Mouse (Mus musculus): ENCODE data around the gene Tigd3. TPM values are rescaled to one million over a fixed set of nuclear protein-coding genes. Genes with fewer than 3 reads are reported as not detected.

The Tigd3 gene
- polyA plus RNA-seq (2014; fragmentation: Nextera tagmentation; extraction: Ambion mirVana) = 1.1 and 1.8 TPM in 2 replicates

GRCm38 (mm10) chr19:5894002-5894678 is at the start of gene Tigd3:
Tigd3 (minus strand) TSS chr19:5894149.
- ATAC-seq (ENCODE audit: insufficient number of reproducible peaks, insufficient read depth, low FRiP score, low read depth) = peak; percentile 87
- Histone ChIP-seq H3K4me2 (ENCODE audit: low read length) (peak within 1 kb of the TSS; percentile 93), H3K9ac (ENCODE audit: low read length) (peak within 1 kb of the TSS; percentile 86), H3K36me3 (ENCODE audit: control insufficient read depth, insufficient read depth, low read length) (peaks cover 36% of the 10 kb centered on the region), H3K27me3 (ENCODE audit: control insufficient read depth, insufficient read depth, low read length) (no peaks in the 10 kb centered on the region), H3K4me1 (ENCODE audit: control insufficient read depth in 2 of 2, insufficient read depth in 2 of 2, low read length in 2 of 2) (peaks cover 9 to 17% of the 10 kb centered on the region in 2 experiments), H3K9me3 (ENCODE audit: control insufficient read depth, low read length) (no peaks in the 10 kb centered on the region), H3K27ac (replicated peaks in 1 of 2; ENCODE audit: control insufficient read depth in 1 of 2, insufficient read depth in 1 of 2, low read depth in 2 of 2, low read length in 2 of 2) (peak within 1 kb of the TSS in 1 of 2 experiments; percentile 60; a peak in 2 of 4 replicates), H3K4me3 (ENCODE audit: control insufficient read depth in 1 of 2, insufficient read depth in 1 of 2, low read depth in 1 of 2, low read length in 2 of 2) (peak within 1 kb of the TSS; percentile 44 to 62)
- WGBS = 3% methylated on average over 36 of the region's 36 CpGs

GRCm38 (mm10) chr19:5943404-5943803 is 49.5 kb upstream of the Tigd3 start:
- ATAC-seq (ENCODE audit: insufficient number of reproducible peaks, insufficient read depth, low FRiP score, low read depth) = no peak
- peaks cover 43 to 53% of the 10 kb centered on the region in 2 experiments for H3K4me1 ChIP-seq (ENCODE audit: control insufficient read depth in 2 of 2, insufficient read depth in 2 of 2, low read length in 2 of 2)
- no peak overlapping the region; the same call in 1 of the 2 replicates for H3K9ac ChIP-seq (ENCODE audit: low read length)
- H3K36me3 ChIP-seq (ENCODE audit: control insufficient read depth, insufficient read depth, low read length) = peaks cover 63% of the 10 kb centered on the region
- H3K9me3 ChIP-seq (ENCODE audit: control insufficient read depth, low read length) = no peaks in the 10 kb centered on the region
- WGBS = 83% methylated on average over 15 of the region's 15 CpGs
- no peak overlapping the region for H3K4me3 ChIP-seq (ENCODE audit: control insufficient read depth in 1 of 2, insufficient read depth in 1 of 2, low read depth in 1 of 2, low read length in 2 of 2)
- no peak overlapping the region for H3K27ac ChIP-seq (replicated peaks in 1 of 2; ENCODE audit: control insufficient read depth in 1 of 2, insufficient read depth in 1 of 2, low read depth in 2 of 2, low read length in 2 of 2)
- no peaks in the 10 kb centered on the region for H3K27me3 ChIP-seq (ENCODE audit: control insufficient read depth, insufficient read depth, low read length)
- no peak overlapping the region for H3K4me2 ChIP-seq (ENCODE audit: low read length)

- no peak for ATAC-seq (ENCODE audit: insufficient number of reproducible peaks, insufficient read depth, low FRiP score, low read depth)
- no peaks in the 10 kb centered on the region for H3K9me3 ChIP-seq (ENCODE audit: control insufficient read depth, low read length)
- peaks cover 54% of the 10 kb centered on the region for H3K36me3 ChIP-seq (ENCODE audit: control insufficient read depth, insufficient read depth, low read length)
- no peaks in the 10 kb centered on the region for H3K27me3 ChIP-seq (ENCODE audit: control insufficient read depth, insufficient read depth, low read length)
- no peak overlapping the region; the same call in 1 of the 2 replicates for H3K9ac ChIP-seq (ENCODE audit: low read length)
- H3K27ac ChIP-seq (replicated peaks in 1 of 2; ENCODE audit: control insufficient read depth in 1 of 2, insufficient read depth in 1 of 2, low read depth in 2 of 2, low read length in 2 of 2) = no peak overlapping the region
- WGBS = 57% methylated on average over 7 of the region's 7 CpGs
- peaks cover 49 to 60% of the 10 kb centered on the region in 2 experiments for H3K4me1 ChIP-seq (ENCODE audit: control insufficient read depth in 2 of 2, insufficient read depth in 2 of 2, low read length in 2 of 2)
- no peak overlapping the region for H3K4me2 ChIP-seq (ENCODE audit: low read length)
- no peak overlapping the region for H3K4me3 ChIP-seq (ENCODE audit: control insufficient read depth in 1 of 2, insufficient read depth in 1 of 2, low read depth in 1 of 2, low read length in 2 of 2)
Measured at GRCm38 (mm10) chr19:5942581-5942980, 48.6 kb upstream of the Tigd3 start.

GRCm38 (mm10) chr19:5940656-5941055 is 46.7 kb upstream of the Tigd3 start:
- Histone ChIP-seq H3K27ac (replicated peaks in 1 of 2; ENCODE audit: control insufficient read depth in 1 of 2, insufficient read depth in 1 of 2, low read depth in 2 of 2, low read length in 2 of 2) (peak overlapping the region; percentile 15 to 74; a peak in 3 of 4 replicates), H3K9ac (ENCODE audit: low read length) (no peak overlapping the region; the same call in 1 of the 2 replicates), H3K36me3 (ENCODE audit: control insufficient read depth, insufficient read depth, low read length) (peaks cover 43% of the 10 kb centered on the region), H3K4me1 (ENCODE audit: control insufficient read depth in 2 of 2, insufficient read depth in 2 of 2, low read length in 2 of 2) (peaks cover 49 to 61% of the 10 kb centered on the region in 2 experiments), H3K27me3 (ENCODE audit: control insufficient read depth, insufficient read depth, low read length) (no peaks in the 10 kb centered on the region), H3K4me2 (ENCODE audit: low read length) (no peak overlapping the region), H3K9me3 (ENCODE audit: control insufficient read depth, low read length) (no peaks in the 10 kb centered on the region), H3K4me3 (ENCODE audit: control insufficient read depth in 1 of 2, insufficient read depth in 1 of 2, low read depth in 1 of 2, low read length in 2 of 2) (no peak overlapping the region)
- 82% methylated on average over 10 of the region's 10 CpGs for WGBS
- ATAC-seq (ENCODE audit: insufficient number of reproducible peaks, insufficient read depth, low FRiP score, low read depth) = no peak

- H3K9me3 ChIP-seq (ENCODE audit: control insufficient read depth, low read length) = no peaks in the 10 kb centered on the region
- peaks cover 48 to 61% of the 10 kb centered on the region in 2 experiments for H3K4me1 ChIP-seq (ENCODE audit: control insufficient read depth in 2 of 2, insufficient read depth in 2 of 2, low read length in 2 of 2)
- WGBS = 46% methylated on average over 4 of the region's 4 CpGs
- H3K27ac ChIP-seq (replicated peaks in 1 of 2; ENCODE audit: control insufficient read depth in 1 of 2, insufficient read depth in 1 of 2, low read depth in 2 of 2, low read length in 2 of 2) = peak overlapping the region; percentile 14 to 74; a peak in 3 of 4 replicates
- no peaks in the 10 kb centered on the region for H3K27me3 ChIP-seq (ENCODE audit: control insufficient read depth, insufficient read depth, low read length)
- H3K36me3 ChIP-seq (ENCODE audit: control insufficient read depth, insufficient read depth, low read length) = peaks cover 43% of the 10 kb centered on the region
- H3K4me3 ChIP-seq (ENCODE audit: control insufficient read depth in 1 of 2, insufficient read depth in 1 of 2, low read depth in 1 of 2, low read length in 2 of 2) = no peak overlapping the region
- no peak overlapping the region for H3K9ac ChIP-seq (ENCODE audit: low read length)
- no peak overlapping the region for H3K4me2 ChIP-seq (ENCODE audit: low read length)
- ATAC-seq (ENCODE audit: insufficient number of reproducible peaks, insufficient read depth, low FRiP score, low read depth) = peak; percentile 37; the same call in 1 of the 2 replicates
Measured at GRCm38 (mm10) chr19:5940173-5940572, 46.2 kb upstream of the Tigd3 start.

- no peak overlapping the region for H3K4me3 ChIP-seq (ENCODE audit: control insufficient read depth in 1 of 2, insufficient read depth in 1 of 2, low read depth in 1 of 2, low read length in 2 of 2)
- ATAC-seq (ENCODE audit: insufficient number of reproducible peaks, insufficient read depth, low FRiP score, low read depth) = no peak
- no peaks in the 10 kb centered on the region for H3K9me3 ChIP-seq (ENCODE audit: control insufficient read depth, low read length)
- peaks cover 43% of the 10 kb centered on the region for H3K36me3 ChIP-seq (ENCODE audit: control insufficient read depth, insufficient read depth, low read length)
- no peak overlapping the region for H3K4me2 ChIP-seq (ENCODE audit: low read length)
- no peaks in the 10 kb centered on the region for H3K27me3 ChIP-seq (ENCODE audit: control insufficient read depth, insufficient read depth, low read length)
- no peak overlapping the region; the same call in 1 of the 2 replicates for H3K9ac ChIP-seq (ENCODE audit: low read length)
- peaks cover 48 to 61% of the 10 kb centered on the region in 2 experiments for H3K4me1 ChIP-seq (ENCODE audit: control insufficient read depth in 2 of 2, insufficient read depth in 2 of 2, low read length in 2 of 2)
- WGBS = 77% methylated on average over 5 of the region's 5 CpGs
- H3K27ac ChIP-seq (replicated peaks in 1 of 2; ENCODE audit: control insufficient read depth in 1 of 2, insufficient read depth in 1 of 2, low read depth in 2 of 2, low read length in 2 of 2) = peak overlapping the region; percentile 14 to 62; a peak in 3 of 4 replicates
Measured at GRCm38 (mm10) chr19:5939715-5940114, 45.8 kb upstream of the Tigd3 start.

- Histone ChIP-seq H3K27ac (replicated peaks in 1 of 2; ENCODE audit: control insufficient read depth in 1 of 2, insufficient read depth in 1 of 2, low read depth in 2 of 2, low read length in 2 of 2) (peak overlapping the region in 1 of 2 experiments; percentile 15; a peak in 1 of 4 replicates), H3K9ac (ENCODE audit: low read length) (no peak overlapping the region), H3K27me3 (ENCODE audit: control insufficient read depth, insufficient read depth, low read length) (no peaks in the 10 kb centered on the region), H3K4me1 (ENCODE audit: control insufficient read depth in 2 of 2, insufficient read depth in 2 of 2, low read length in 2 of 2) (peaks cover 37 to 52% of the 10 kb centered on the region in 2 experiments), H3K36me3 (ENCODE audit: control insufficient read depth, insufficient read depth, low read length) (peaks cover 41% of the 10 kb centered on the region), H3K9me3 (ENCODE audit: control insufficient read depth, low read length) (no peaks in the 10 kb centered on the region), H3K4me3 (ENCODE audit: control insufficient read depth in 1 of 2, insufficient read depth in 1 of 2, low read depth in 1 of 2, low read length in 2 of 2) (no peak overlapping the region), H3K4me2 (ENCODE audit: low read length) (peak overlapping the region; percentile 44; the same call in 1 of the 2 replicates)
- no peak for ATAC-seq (ENCODE audit: insufficient number of reproducible peaks, insufficient read depth, low FRiP score, low read depth)
- 87% methylated on average over 6 of the region's 6 CpGs for WGBS
Measured at GRCm38 (mm10) chr19:5938516-5938915, 44.6 kb upstream of the Tigd3 start.

All from heart, embryonic 14.5 days (tissue).